Mouse (Mus musculus) heart, adult 18-20 months (tissue): ENCODE results near the gene Clec4d. TPM values are rescaled to one million over a fixed set of nuclear protein-coding genes. Genes with fewer than 3 reads are reported as not detected.

Experiments
- total RNA-seq, 2 experiments: library from RNA; stranded (reverse); gene quantifications; 2 replicates each; pipeline ENCODE4 v1.2.3; 2021

Clec4d gene
- total RNA-seq, 2 experiments from 2014 or later: 0.35 to 0.41 TPM

Other genes with a start within 250 kb of the Clec4d start
- not detected for gene Clec4b1, start 212.1 kb upstream of the Clec4d start, total RNA-seq
- gene Clec4a2, start 155.7 kb upstream of the Clec4d start, total RNA-seq: 1 to 10 TPM; 1.3 to 1.5 TPM
- gene Clec4b2, start 89.2 kb upstream of the Clec4d start, total RNA-seq: not detected
- gene Clec4n, start 32.3 kb upstream of the Clec4d start, total RNA-seq: under 1 TPM; 0.35 to 0.85 TPM
- gene Clec4e, start 27.8 kb downstream of the Clec4d start, total RNA-seq: under 1 TPM; 0.37 to 0.41 TPM
- not detected for gene Vmn2r19, start 46.2 kb downstream of the Clec4d start, total RNA-seq
- not detected for gene Vmn2r20, start 156.0 kb downstream of the Clec4d start, total RNA-seq